Mouse (Mus musculus): ENCODE measurements around the gene Dnm3. TPM values are rescaled to one million over a fixed set of nuclear protein-coding genes. Genes with fewer than 3 reads are reported as not detected.

Gene Dnm3
- total and polyA plus RNA-seq, 3 experiments = 1.5 to 7.8 (median 5.9) TPM

- H3K4me3 ChIP-seq = no peak overlapping the region
- 40% methylated on average over 9 of the region's 9 CpGs for WGBS
These were observed 438.7 kb downstream of the Dnm3 start for GRCm38 (mm10) chr1:162039011-162039595.

GRCm38 (mm10) chr1:162038431-162038830, 439.4 kb downstream of the Dnm3 start:
- H3K4me1 ChIP-seq (ENCODE audit: control insufficient read depth, insufficient read depth, low read length) = peaks cover 12% of the 10 kb centered on the region
- intact Hi-C loops (cut with DNase I) = loop anchor here (5.0 kb wide), 1 partner anchor 61 kb away; the partner anchor contains the start of gene 4930558K02Rik
- no peaks in the 10 kb centered on the region for H3K27me3 ChIP-seq (ENCODE audit: control insufficient read depth, insufficient read depth, low read length)
- H3K36me3 ChIP-seq (ENCODE audit: control insufficient read depth, insufficient read depth, low read length) = peaks cover 3% of the 10 kb centered on the region
- TF ChIP-seq CTCF (IDR thresholded peaks at IDR 0.05) = no peak
- TF ChIP-seq EP300 (IDR thresholded peaks at IDR 0.05; ENCODE audit: insufficient read depth, low read depth, low read length) = no peak
- TF ChIP-seq POLR2A (IDR thresholded peaks at IDR 0.05; ENCODE audit: insufficient read depth, low read depth, low read length) = no peak
- WGBS = 53% methylated on average over 5 of the region's 5 CpGs
- no peak overlapping the region for H3K9ac ChIP-seq (ENCODE audit: low read depth, low read length)
- H3K4me3 ChIP-seq = no peak overlapping the region
- DNase-seq = peak; percentile 21 to 24
- no peaks in the 10 kb centered on the region for H3K79me2 ChIP-seq (replicated peaks; ENCODE audit: control insufficient read depth, insufficient read depth, low read length)
- peak overlapping the region; percentile 34 for H3K27ac ChIP-seq

More at GRCm38 (mm10) chr1:162039011-162039595, 438.7 kb downstream of the Dnm3 start:
- TF ChIP-seq POLR2A (IDR thresholded peaks at IDR 0.05; ENCODE audit: insufficient read depth, low read depth, low read length) (no peak), EP300 (IDR thresholded peaks at IDR 0.05; ENCODE audit: insufficient read depth, low read depth, low read length) (no peak), CTCF (IDR thresholded peaks at IDR 0.05) (no peak)
- peaks cover 3% of the 10 kb centered on the region for H3K36me3 ChIP-seq (ENCODE audit: control insufficient read depth, insufficient read depth, low read length)
- H3K9ac ChIP-seq (ENCODE audit: low read depth, low read length) = 0 out of 2 replicates have a peak overlapping the region, but pooled peaks have one; percentile 4
- intact Hi-C loops (cut with DNase I) = loop anchor here (5.0 kb wide), 1 partner anchor 62 kb away; the partner anchor contains the start of gene 4930558K02Rik
- no peaks in the 10 kb centered on the region for H3K27me3 ChIP-seq (ENCODE audit: control insufficient read depth, insufficient read depth, low read length)
- peak overlapping the region; percentile 34 for H3K27ac ChIP-seq
- peaks cover 12% of the 10 kb centered on the region for H3K4me1 ChIP-seq (ENCODE audit: control insufficient read depth, insufficient read depth, low read length)
- DNase-seq = peak; percentile 49 to 68
- no peaks in the 10 kb centered on the region for H3K79me2 ChIP-seq (replicated peaks; ENCODE audit: control insufficient read depth, insufficient read depth, low read length)

- no peak overlapping the region for H3K4me3 ChIP-seq
- H3K9ac ChIP-seq (ENCODE audit: low read depth, low read length) = no peak overlapping the region
- peaks cover 12% of the 10 kb centered on the region for H3K4me1 ChIP-seq (ENCODE audit: control insufficient read depth, insufficient read depth, low read length)
- intact Hi-C loops (cut with DNase I) = loop anchor here (5.0 kb wide), 1 partner anchor 61 kb away; the partner anchor contains the start of gene 4930558K02Rik
- WGBS = 51% methylated on average over 10 of the region's 10 CpGs
- H3K27me3 ChIP-seq (ENCODE audit: control insufficient read depth, insufficient read depth, low read length) = no peaks in the 10 kb centered on the region
- DNase-seq = peak; percentile 73 to 84
- peaks cover 3% of the 10 kb centered on the region for H3K36me3 ChIP-seq (ENCODE audit: control insufficient read depth, insufficient read depth, low read length)
- H3K27ac ChIP-seq = peak overlapping the region; percentile 34
- H3K79me2 ChIP-seq (replicated peaks; ENCODE audit: control insufficient read depth, insufficient read depth, low read length) = no peaks in the 10 kb centered on the region
- TF ChIP-seq POLR2A (IDR thresholded peaks at IDR 0.05; ENCODE audit: insufficient read depth, low read depth, low read length) (no peak), CTCF (IDR thresholded peaks at IDR 0.05) (no peak), EP300 (IDR thresholded peaks at IDR 0.05; ENCODE audit: insufficient read depth, low read depth, low read length) (peak; percentile 68; the same call in 1 of the 2 replicates)
These were observed 439.8 kb downstream of the Dnm3 start for GRCm38 (mm10) chr1:162037968-162038421.

GRCm38 (mm10) chr1:162037185-162037765, 440.6 kb downstream of the Dnm3 start:
- peak overlapping the region; percentile 18 for H3K27ac ChIP-seq
- peaks cover 3% of the 10 kb centered on the region for H3K36me3 ChIP-seq (ENCODE audit: control insufficient read depth, insufficient read depth, low read length)
- peaks cover 12% of the 10 kb centered on the region for H3K4me1 ChIP-seq (ENCODE audit: control insufficient read depth, insufficient read depth, low read length)
- 54% methylated on average over 6 of the region's 6 CpGs for WGBS
- TF ChIP-seq POLR2A (IDR thresholded peaks at IDR 0.05; ENCODE audit: insufficient read depth, low read depth, low read length) (no peak), CTCF (IDR thresholded peaks at IDR 0.05) (no peak), EP300 (IDR thresholded peaks at IDR 0.05; ENCODE audit: insufficient read depth, low read depth, low read length) (no peak)
- H3K9ac ChIP-seq (ENCODE audit: low read depth, low read length) = no peak overlapping the region
- H3K27me3 ChIP-seq (ENCODE audit: control insufficient read depth, insufficient read depth, low read length) = no peaks in the 10 kb centered on the region
- H3K4me3 ChIP-seq = no peak overlapping the region
- no peaks in the 10 kb centered on the region for H3K79me2 ChIP-seq (replicated peaks; ENCODE audit: control insufficient read depth, insufficient read depth, low read length)
- intact Hi-C loops (cut with DNase I) = loop anchor here (5.0 kb wide), 1 partner anchor 60 kb away; the partner anchor contains the start of gene 4930558K02Rik
- DNase-seq = no peak

GRCm38 (mm10) chr1:162036461-162036835, 441.4 kb downstream of the Dnm3 start:
- TF ChIP-seq EP300 (IDR thresholded peaks at IDR 0.05; ENCODE audit: insufficient read depth, low read depth, low read length) (no peak), POLR2A (IDR thresholded peaks at IDR 0.05; ENCODE audit: insufficient read depth, low read depth, low read length) (no peak), CTCF (IDR thresholded peaks at IDR 0.05) (no peak)
- intact Hi-C loops (cut with DNase I) = loop anchor here (5.0 kb wide), 1 partner anchor 59 kb away; the partner anchor contains the start of gene 4930558K02Rik
- peaks cover 3% of the 10 kb centered on the region for H3K36me3 ChIP-seq (ENCODE audit: control insufficient read depth, insufficient read depth, low read length)
- H3K4me3 ChIP-seq = no peak overlapping the region
- peaks cover 12% of the 10 kb centered on the region for H3K4me1 ChIP-seq (ENCODE audit: control insufficient read depth, insufficient read depth, low read length)
- 52% methylated on average over 5 of the region's 5 CpGs for WGBS
- no peaks in the 10 kb centered on the region for H3K79me2 ChIP-seq (replicated peaks; ENCODE audit: control insufficient read depth, insufficient read depth, low read length)
- H3K27me3 ChIP-seq (ENCODE audit: control insufficient read depth, insufficient read depth, low read length) = no peaks in the 10 kb centered on the region
- DNase-seq = no peak
- H3K9ac ChIP-seq (ENCODE audit: low read depth, low read length) = no peak overlapping the region
- H3K27ac ChIP-seq = no peak overlapping the region

Measured in heart, adult 2 months (tissue).